Mouse (Mus musculus) midbrain, embryonic 11.5 days (tissue): ENCODE measurements at regions not wholly inside any gene's neighbourhood (a gene's known extent, or its start where the extent isn't known, plus 50 kb on each side); places are given as distances from the start of the nearest gene placed in this dataset.

Source experiments
- ATAC-seq: fragments of 200-750 bp; cut with Nextera tagmentation; 2 replicates; pipeline ENCODE4 v1.8.0; 2017; ENCODE audit warnings: moderate TSS enrichment, moderate library complexity; ENCODE audit not compliant: low FRiP score
- DNase-seq: peaks from one replicate; pipeline ENCODE4 v3.0.0; 2015; ENCODE audit warnings: low spot score; ENCODE audit errors: missing footprints
- H3K27ac ChIP-seq: fragments of 300-500 bp; sonication (generic); 2 replicates; pipeline ENCODE4 v1.5.1; 2014; ENCODE audit warnings: low read depth, low read length
- H3K27me3 ChIP-seq: fragments of 300-500 bp; sonication (generic); 2 replicates; pipeline ENCODE4 v1.6.1; 2014; ENCODE audit warnings: mild to moderate bottlenecking, low read length, moderate library complexity, mixed read lengths; ENCODE audit not compliant: control insufficient read depth, insufficient read depth
- H3K36me3 ChIP-seq: fragments of 300-500 bp; sonication (generic); 2 replicates; pipeline ENCODE4 v1.6.1; 2014; ENCODE audit warnings: mild to moderate bottlenecking, low read length, moderate library complexity, mixed read lengths; ENCODE audit not compliant: control insufficient read depth, insufficient read depth
- H3K4me1 ChIP-seq: fragments of 300-500 bp; sonication (generic); 2 replicates; pipeline ENCODE4 v1.6.1; 2014; ENCODE audit warnings: low read length; ENCODE audit not compliant: control insufficient read depth, insufficient read depth
- H3K4me2 ChIP-seq: fragments of 300-500 bp; sonication (generic); 2 replicates; pipeline ENCODE4 v1.6.1; 2014; ENCODE audit warnings: mild to moderate bottlenecking, moderate library complexity
- H3K4me3 ChIP-seq: fragments of 300-500 bp; sonication (generic); 2 replicates; pipeline ENCODE4 v1.5.1; 2014; ENCODE audit warnings: low read depth, low read length
- H3K9ac ChIP-seq: fragments of 300-500 bp; sonication (generic); 2 replicates; pipeline ENCODE4 v1.6.1; 2014; ENCODE audit warnings: low read length
- H3K9me3 ChIP-seq: fragments of 300-500 bp; sonication (generic); 2 replicates; pipeline ENCODE4 v1.6.1; 2016; ENCODE audit warnings: low read length; ENCODE audit not compliant: control insufficient read depth
- WGBS: fragments of 180-500 bp; shearing (Covaris S2); extraction: QIAGEN DNeasy Blood & Tissue Kit; methylation state at CpG from one replicate; pipeline ENCODE4 v1.1.7; 2014; 5-methylcytosine and 5-hydroxymethylcytosine counted together

DNA sequence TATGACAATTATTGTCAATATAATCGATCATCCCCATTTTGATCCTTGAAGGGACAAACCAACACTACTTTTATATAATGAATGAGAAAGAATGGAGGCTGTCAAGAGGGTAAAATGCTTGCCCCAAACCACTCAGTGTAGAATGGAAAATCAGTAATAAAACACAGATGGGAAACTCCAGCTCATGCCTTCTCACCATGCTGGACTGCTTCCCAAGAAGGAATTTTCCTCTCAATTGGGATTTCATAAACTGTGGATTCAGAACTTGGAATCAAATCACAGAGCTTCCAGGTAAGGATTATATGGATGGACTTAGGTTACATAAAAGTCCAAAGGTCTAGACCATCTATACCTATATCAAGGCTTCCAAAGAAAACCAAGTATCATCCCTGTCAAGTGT is 129.1 kb upstream of the Klf6 start:
- DNase-seq (peak; percentile 26), ATAC-seq (no peak)
- peaks cover 11% of the 10 kb centered on the region for H3K4me1 ChIP-seq
- 90% methylated on average over 1 of the region's 1 CpGs for WGBS
- H3K9ac ChIP-seq: no peak overlapping the region
- no peaks in the 10 kb centered on the region for H3K36me3 ChIP-seq
- no peaks in the 10 kb centered on the region for H3K27me3 ChIP-seq
- H3K4me2 ChIP-seq: no peak overlapping the region
- no peaks in the 10 kb centered on the region for H3K9me3 ChIP-seq
- H3K4me3 ChIP-seq: no peak overlapping the region
- no peak overlapping the region for H3K27ac ChIP-seq

DNA sequence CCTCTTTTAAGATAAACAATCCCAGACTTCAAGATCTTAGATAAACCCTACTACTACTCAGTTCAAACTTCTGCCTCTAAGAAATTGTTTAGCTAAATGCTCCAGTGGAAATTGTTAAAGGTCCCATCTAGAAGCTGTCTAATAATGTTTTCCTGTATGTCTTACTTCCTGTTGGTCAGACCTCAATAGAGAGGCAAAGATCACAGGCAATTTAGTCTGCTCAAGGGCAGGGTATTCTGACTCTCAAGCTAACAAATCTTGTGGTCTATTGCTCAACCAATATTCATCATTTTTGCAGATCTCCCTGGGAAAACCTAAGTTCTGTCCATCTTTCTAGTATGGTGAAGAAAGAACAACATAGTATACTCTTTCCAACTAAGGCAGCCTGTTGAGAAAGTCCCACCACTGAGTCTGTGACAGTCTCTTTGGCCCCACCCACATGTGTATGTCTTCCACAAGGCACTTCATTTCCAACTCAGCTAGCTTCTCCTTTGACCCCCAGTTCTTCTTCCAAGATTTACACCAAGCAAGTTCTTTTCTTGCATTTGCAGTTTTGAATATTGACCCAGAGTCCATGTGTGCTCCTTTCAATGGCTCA is 126.2 kb upstream of the Klf6 start:
- H3K9me3 ChIP-seq: no peaks in the 10 kb centered on the region
- no peak overlapping the region for H3K9ac ChIP-seq
- H3K4me3 ChIP-seq: no peak overlapping the region
- H3K36me3 ChIP-seq: no peaks in the 10 kb centered on the region
- no peaks in the 10 kb centered on the region for H3K27me3 ChIP-seq
- no peak overlapping the region for H3K4me2 ChIP-seq
- DNase-seq (peak; percentile 75), ATAC-seq (no peak)
- H3K4me1 ChIP-seq: no peaks in the 10 kb centered on the region
- H3K27ac ChIP-seq: no peak overlapping the region

DNA sequence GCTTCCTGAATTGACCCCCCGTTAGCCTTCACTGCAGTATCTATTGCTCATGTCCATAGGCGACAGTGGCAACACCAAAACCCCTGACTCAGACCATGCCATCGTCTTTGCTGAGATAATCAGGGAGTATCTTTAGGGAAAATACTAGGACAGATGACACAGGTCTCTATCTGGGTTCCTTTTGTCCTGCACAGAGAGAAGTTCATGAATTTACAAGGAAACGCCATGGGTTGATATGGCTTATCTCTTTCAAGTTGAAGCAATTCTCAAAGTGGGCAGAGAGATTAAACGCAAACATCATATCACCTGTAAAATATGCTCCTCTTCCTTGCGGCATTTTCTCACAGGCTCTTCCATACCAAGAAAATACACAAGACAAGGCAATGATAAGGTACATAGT is 124.8 kb upstream of the Klf6 start:
- Histone ChIP-seq H3K27ac (no peak overlapping the region), H3K4me2 (no peak overlapping the region), H3K4me1 (no peaks in the 10 kb centered on the region), H3K36me3 (no peaks in the 10 kb centered on the region), H3K9me3 (no peaks in the 10 kb centered on the region), H3K4me3 (no peak overlapping the region), H3K9ac (no peak overlapping the region), H3K27me3 (no peaks in the 10 kb centered on the region)
- ATAC-seq (no peak), DNase-seq (no peak)
- WGBS: 91% methylated on average over 6 of the region's 6 CpGs

DNA sequence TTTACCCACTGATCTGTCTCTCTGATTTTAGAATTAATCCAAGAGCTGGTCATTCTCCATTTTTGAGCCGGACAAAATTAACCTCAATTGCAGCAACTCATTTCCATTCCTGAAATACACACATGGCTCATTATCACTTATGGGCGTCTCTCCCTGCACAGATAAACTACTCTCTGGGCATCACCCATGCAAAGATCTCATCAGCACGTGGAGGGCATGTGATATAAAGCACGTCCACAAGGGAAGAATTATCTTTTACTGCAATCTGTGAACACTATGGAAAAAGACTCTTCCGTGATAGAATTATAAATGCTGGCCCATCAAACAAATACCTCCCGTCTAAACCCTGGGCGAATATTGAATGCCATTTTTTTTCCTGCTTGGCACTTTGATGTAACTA is 124.1 kb upstream of the Klf6 start:
- Histone ChIP-seq H3K27ac (no peak overlapping the region), H3K9ac (no peak overlapping the region), H3K4me3 (no peak overlapping the region), H3K4me1 (no peaks in the 10 kb centered on the region), H3K4me2 (no peak overlapping the region), H3K9me3 (no peaks in the 10 kb centered on the region), H3K36me3 (no peaks in the 10 kb centered on the region), H3K27me3 (no peaks in the 10 kb centered on the region)
- peak; percentile 51 for DNase-seq
- 85% methylated on average over 7 of the region's 7 CpGs for WGBS
- no peak for ATAC-seq

DNA sequence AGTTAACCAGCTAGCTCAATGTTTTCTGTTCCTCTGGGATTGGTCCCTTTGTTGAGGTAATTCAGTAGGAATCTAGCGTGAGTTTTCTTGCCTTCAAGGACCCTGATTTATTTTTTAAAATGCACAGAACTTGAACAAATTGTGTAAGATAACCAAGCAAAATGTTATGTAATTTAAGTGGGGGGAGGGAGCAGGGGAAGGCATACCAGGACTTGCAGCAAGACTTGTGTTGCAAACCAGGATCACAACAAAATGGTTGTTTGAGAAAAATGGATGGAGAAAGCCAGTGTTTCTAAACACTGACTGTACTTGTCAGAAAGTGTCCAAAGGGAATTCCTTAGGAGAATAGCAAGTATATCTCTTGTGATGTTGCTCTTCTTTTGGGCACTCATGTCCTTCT is 120.5 kb upstream of the Klf6 start:
- no peaks in the 10 kb centered on the region for H3K9me3 ChIP-seq
- H3K27me3 ChIP-seq: no peaks in the 10 kb centered on the region
- H3K4me2 ChIP-seq: no peak overlapping the region
- no peaks in the 10 kb centered on the region for H3K36me3 ChIP-seq
- whole genome bisulfite sequencing: 88% methylated on average over 1 of the region's 1 CpGs
- H3K9ac ChIP-seq: no peak overlapping the region
- no peaks in the 10 kb centered on the region for H3K4me1 ChIP-seq
- ATAC-seq: no peak
- no peak overlapping the region for H3K4me3 ChIP-seq
- peak; percentile 33 for DNase-seq
- no peak overlapping the region for H3K27ac ChIP-seq

DNA sequence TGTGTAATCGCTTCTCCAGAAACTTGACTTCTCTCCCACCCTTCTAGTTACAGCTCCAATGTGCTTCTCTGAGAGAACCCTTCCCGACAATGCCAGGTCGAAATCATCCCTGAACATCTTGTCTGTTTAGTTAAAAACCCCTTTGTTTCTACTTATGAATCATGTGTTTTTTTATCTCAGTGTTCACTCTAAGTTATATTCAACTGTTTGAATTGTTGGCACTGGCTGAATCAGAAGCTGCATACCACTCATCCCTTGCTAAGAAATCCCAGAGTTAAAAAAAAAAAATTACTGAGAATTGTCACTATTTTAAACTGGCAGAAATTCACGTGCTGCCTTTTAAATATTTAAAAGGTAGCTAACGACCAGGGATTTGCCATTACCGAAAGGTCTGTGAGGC is 116.3 kb upstream of the Klf6 start:
- Histone ChIP-seq H3K4me3 (no peak overlapping the region), H3K9ac (no peak overlapping the region), H3K4me2 (no peak overlapping the region), H3K9me3 (no peaks in the 10 kb centered on the region), H3K36me3 (no peaks in the 10 kb centered on the region), H3K27ac (no peak overlapping the region), H3K4me1 (no peaks in the 10 kb centered on the region), H3K27me3 (no peaks in the 10 kb centered on the region)
- DNase-seq (no peak), ATAC-seq (no peak)
- 91% methylated on average over 6 of the region's 6 CpGs for WGBS

DNA sequence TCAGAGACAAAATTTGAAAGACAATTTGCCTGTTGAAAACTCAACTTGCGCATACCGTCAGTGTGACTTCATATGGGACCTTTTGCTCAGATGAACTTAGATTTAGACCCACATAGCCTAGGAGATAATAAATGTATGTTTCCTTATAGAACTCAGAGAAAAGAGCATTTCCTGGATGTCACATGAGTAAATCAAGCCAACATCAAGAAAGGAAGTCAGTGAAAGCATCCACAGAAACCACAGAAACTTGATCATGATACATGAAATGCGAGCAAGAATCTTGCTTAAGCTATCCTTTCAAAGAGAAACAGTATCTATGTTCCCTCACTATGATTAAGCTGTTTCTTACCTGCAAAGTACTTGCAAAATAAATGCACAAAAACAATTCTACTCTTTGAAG is 104.1 kb upstream of the Klf6 start:
- no peak overlapping the region for H3K9ac ChIP-seq
- no peak for DNase-seq
- WGBS: 93% methylated on average over 3 of the region's 3 CpGs
- H3K27me3 ChIP-seq: no peaks in the 10 kb centered on the region
- no peaks in the 10 kb centered on the region for H3K4me1 ChIP-seq
- no peak overlapping the region for H3K27ac ChIP-seq
- H3K4me3 ChIP-seq: no peak overlapping the region
- no peaks in the 10 kb centered on the region for H3K9me3 ChIP-seq
- no peak overlapping the region for H3K4me2 ChIP-seq
- ATAC-seq: no peak
- no peaks in the 10 kb centered on the region for H3K36me3 ChIP-seq

DNA sequence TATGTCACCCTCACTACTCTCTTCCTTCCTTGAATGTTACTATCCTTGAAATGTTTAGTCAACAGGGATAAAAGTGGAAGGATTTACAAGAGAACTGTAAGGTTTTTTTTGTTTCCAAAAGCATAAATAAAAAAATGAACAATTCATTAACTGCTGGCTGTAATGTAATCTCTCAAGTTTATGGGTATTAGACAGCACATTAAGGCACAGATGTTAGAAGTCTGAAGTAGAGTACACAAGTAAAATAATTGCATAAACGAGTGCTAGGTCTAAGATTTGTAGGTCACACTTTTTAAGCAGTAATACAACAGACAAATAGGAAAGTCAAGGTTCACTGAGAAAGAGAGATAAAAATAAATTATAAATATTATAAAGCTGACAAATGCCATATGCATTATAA is 103.3 kb upstream of the Klf6 start:
- 85% methylated on average over 1 of the region's 1 CpGs for WGBS
- no peak for ATAC-seq

DNA sequence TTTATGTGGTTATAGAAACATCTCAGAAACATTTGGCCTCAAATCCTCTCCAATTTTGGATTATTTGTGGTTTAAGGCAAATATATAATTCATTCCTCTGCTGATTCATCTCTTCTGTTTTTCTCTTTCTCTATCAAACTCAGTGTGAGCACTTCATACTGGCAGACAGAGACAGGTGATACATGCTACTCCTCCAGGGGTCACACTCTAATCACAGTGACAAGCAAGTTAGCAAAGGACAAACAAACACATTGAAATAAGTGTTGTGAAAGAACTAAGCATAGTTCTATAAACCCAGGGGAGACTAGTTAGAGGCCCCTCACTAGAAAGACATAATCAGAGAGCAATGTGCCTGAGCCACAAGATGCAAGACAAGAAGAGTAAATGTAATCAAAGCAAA is 101.3 kb upstream of the Klf6 start:
- Histone ChIP-seq H3K4me3 (no peak overlapping the region), H3K27ac (no peak overlapping the region), H3K4me2 (no peak overlapping the region), H3K4me1 (no peaks in the 10 kb centered on the region), H3K27me3 (no peaks in the 10 kb centered on the region), H3K9me3 (no peaks in the 10 kb centered on the region), H3K36me3 (no peaks in the 10 kb centered on the region), H3K9ac (no peak overlapping the region)
- DNase-seq (no peak), ATAC-seq (no peak)

More for the DNA sequence above, 103.3 kb upstream of the Klf6 start:
- Histone ChIP-seq H3K27me3 (no peaks in the 10 kb centered on the region), H3K4me3 (no peak overlapping the region), H3K36me3 (no peaks in the 10 kb centered on the region), H3K4me2 (no peak overlapping the region), H3K9ac (no peak overlapping the region), H3K27ac (no peak overlapping the region), H3K4me1 (no peaks in the 10 kb centered on the region), H3K9me3 (no peaks in the 10 kb centered on the region)
- no peak for DNase-seq

DNA sequence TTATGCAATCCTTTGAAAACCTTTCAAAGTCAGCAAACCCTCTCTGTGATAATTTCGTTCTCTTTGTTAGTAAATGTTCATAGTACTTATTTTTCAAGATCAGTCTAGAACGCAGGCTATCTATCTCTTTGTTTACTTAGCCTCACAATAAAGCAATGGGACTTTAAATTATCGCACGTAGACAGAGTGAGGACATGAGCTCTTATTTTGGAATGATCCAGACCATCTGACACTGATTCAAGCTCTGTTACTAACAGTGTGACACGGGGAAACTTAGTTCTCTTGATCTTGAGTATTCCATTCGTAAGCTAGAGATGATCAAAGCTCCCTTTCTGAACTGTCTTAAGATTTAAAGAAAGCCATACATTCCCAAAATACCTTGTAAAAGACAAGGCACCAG is 94.9 kb upstream of the Klf6 start:
- no peak overlapping the region for H3K4me2 ChIP-seq
- H3K27me3 ChIP-seq: no peaks in the 10 kb centered on the region
- ATAC-seq: no peak
- no peaks in the 10 kb centered on the region for H3K4me1 ChIP-seq
- no peak overlapping the region for H3K27ac ChIP-seq
- H3K9ac ChIP-seq: no peak overlapping the region
- no peak overlapping the region for H3K4me3 ChIP-seq
- H3K9me3 ChIP-seq: no peaks in the 10 kb centered on the region
- H3K36me3 ChIP-seq: no peaks in the 10 kb centered on the region
- 87% methylated on average over 6 of the region's 6 CpGs for WGBS
- no peak for DNase-seq
